Mouse (Mus musculus) intestine, embryonic 14.5 days (tissue): ENCODE data around the gene Xpnpep1. TPM values are rescaled to one million over a fixed set of nuclear protein-coding genes. Genes with fewer than 3 reads are reported as not detected.

ENCODE experiments used
- ATAC-seq: fragments of 200-750 bp; cut with Nextera tagmentation; replicated peaks from 2 replicates; pipeline ENCODE4 v1.8.0; 2017; ENCODE audit warnings: low read depth, moderate number of reproducible peaks, moderate TSS enrichment, moderate library complexity; ENCODE audit not compliant: low FRiP score, low TSS enrichment
- DNase-seq: peaks from one replicate; pipeline ENCODE4 v3.0.0-alpha.2; 2018; ENCODE audit warnings: low spot score
- H3K27ac ChIP-seq: fragments of 300-500 bp; sonication (generic); 2 replicates; pipeline ENCODE4 v1.5.1; 2014; ENCODE audit warnings: low read depth, mild to moderate bottlenecking, control low read depth
- H3K27me3 ChIP-seq: fragments of 300-500 bp; sonication (generic); replicated peaks from 2 replicates; pipeline ENCODE4 v1.6.1; 2014; ENCODE audit warnings: low read length, control low read depth; ENCODE audit not compliant: control insufficient read depth, insufficient read depth
- H3K36me3 ChIP-seq: fragments of 300-500 bp; sonication (generic); 2 replicates; pipeline ENCODE4 v1.6.1; 2014; ENCODE audit warnings: low read length, control low read depth; ENCODE audit not compliant: control insufficient read depth, insufficient read depth
- H3K4me1 ChIP-seq: fragments of 300-500 bp; sonication (generic); replicated peaks from 2 replicates; pipeline ENCODE4 v1.6.1; 2014; ENCODE audit warnings: low read length, control low read depth, mixed read lengths; ENCODE audit not compliant: control insufficient read depth, insufficient read depth
- H3K4me2 ChIP-seq: fragments of 300-500 bp; sonication (generic); 2 replicates; pipeline ENCODE4 v1.6.1; 2014; ENCODE audit warnings: low read length
- H3K4me3 ChIP-seq: fragments of 300-500 bp; sonication (generic); 2 replicates; pipeline ENCODE4 v1.5.1; 2014; ENCODE audit warnings: low read depth, low read length, control low read depth, mixed read lengths
- H3K9ac ChIP-seq: fragments of 300-500 bp; sonication (generic); 2 replicates; pipeline ENCODE4 v1.6.1; 2014; ENCODE audit warnings: mild to moderate bottlenecking, low read length
- H3K9me3 ChIP-seq: fragments of 300-500 bp; sonication (generic); 2 replicates; pipeline ENCODE4 v1.6.1; 2016; ENCODE audit warnings: low read length, control low read depth; ENCODE audit not compliant: control insufficient read depth
- WGBS: fragments of 180-500 bp; shearing (Covaris S2); extraction: QIAGEN DNeasy Blood & Tissue Kit; methylation state at CpG from one replicate; pipeline ENCODE4 v1.1.7; 2014; 5-methylcytosine and 5-hydroxymethylcytosine counted together
- polyA plus RNA-seq: library from polyadenylated mRNA; unstranded; fragments of >200 nt; fragmentation: Nextera tagmentation; extraction: Ambion mirVana; gene quantifications from 2 replicates; pipeline ENCODE4 v1.2.1, GENCODE M21; 2014

The Xpnpep1 gene
- polyA plus RNA-seq, 1 experiment from 2014 or later = 185 TPM

DNA sequence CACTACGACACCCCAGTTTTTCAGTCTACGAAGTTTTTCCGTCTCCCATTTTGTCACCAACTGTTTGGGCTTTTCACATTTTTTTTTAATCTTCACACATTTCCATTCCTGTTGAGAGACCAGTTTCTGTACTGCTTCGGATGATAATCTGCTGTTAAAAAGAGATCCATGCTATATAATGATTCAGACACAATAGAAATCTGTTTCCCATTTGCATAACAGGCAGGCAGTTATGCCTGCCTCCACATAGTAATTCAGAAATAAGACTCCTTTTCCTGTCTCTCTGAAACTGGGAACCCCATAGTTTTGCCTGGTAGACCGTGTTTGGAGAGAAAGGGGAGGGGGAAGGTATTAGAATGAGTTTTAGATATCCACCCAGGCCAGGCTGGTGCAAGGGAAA, 31.6 kb upstream of the Xpnpep1 start:
- Histone ChIP-seq H3K4me3 (no peak overlapping the region), H3K4me1 (peaks cover 36% of the 10 kb centered on the region), H3K36me3 (no peaks in the 10 kb centered on the region), H3K27me3 (no peaks in the 10 kb centered on the region), H3K4me2 (no peak overlapping the region), H3K9me3 (no peaks in the 10 kb centered on the region), H3K9ac (no peak overlapping the region), H3K27ac (0 out of 2 replicates have a peak overlapping the region, but pooled peaks have one; percentile 8)
- DNase-seq (no peak), ATAC-seq (no peak)
- 64% methylated on average over 5 of the region's 5 CpGs for WGBS

DNA sequence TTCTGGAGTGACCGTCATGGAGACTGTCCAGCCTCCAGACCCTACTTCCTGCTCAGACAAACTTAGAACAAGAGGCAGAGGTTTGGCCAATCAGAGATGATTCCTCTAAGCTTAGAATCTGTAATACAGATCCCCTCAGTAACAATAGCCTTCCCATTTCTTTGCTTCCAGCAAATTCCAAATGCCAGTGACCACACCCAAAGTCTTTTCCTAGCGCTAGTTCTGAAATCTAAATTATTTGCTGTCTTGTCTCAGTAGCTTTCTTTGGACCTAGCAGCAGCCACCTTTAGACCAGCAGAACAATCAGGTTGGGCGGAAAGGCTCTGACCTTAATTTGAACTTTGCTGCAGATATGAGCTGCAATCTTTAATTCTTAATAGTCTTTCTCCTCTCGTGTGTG, 30.9 kb upstream of the Xpnpep1 start:
- Histone ChIP-seq H3K4me3 (no peak overlapping the region), H3K4me1 (peaks cover 35% of the 10 kb centered on the region), H3K27me3 (no peaks in the 10 kb centered on the region), H3K4me2 (no peak overlapping the region), H3K27ac (no peak overlapping the region), H3K36me3 (no peaks in the 10 kb centered on the region), H3K9me3 (no peaks in the 10 kb centered on the region), H3K9ac (no peak overlapping the region)
- ATAC-seq = no peak
- no peak for DNase-seq
- 34% methylated on average over 4 of the region's 4 CpGs for WGBS

DNA sequence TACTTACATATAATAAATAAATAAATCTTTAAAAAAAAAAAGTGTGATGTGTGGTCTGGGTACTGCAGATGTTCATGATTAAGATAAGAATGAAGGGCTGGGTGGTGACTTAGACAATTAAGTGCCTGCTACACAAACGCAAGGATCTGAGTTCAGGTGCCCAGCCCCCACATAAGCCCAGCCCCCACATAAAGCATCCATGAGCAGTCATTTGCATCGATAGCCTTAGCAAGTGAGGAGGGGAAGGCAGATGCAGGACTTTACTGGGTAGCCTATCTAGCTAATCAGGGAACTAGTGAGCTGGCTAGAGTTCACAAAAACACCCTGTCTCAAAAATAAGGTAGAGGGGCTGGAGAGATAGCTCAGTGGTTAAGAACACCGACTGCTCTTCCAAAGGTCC, 29.4 kb upstream of the Xpnpep1 start:
- no peak overlapping the region for H3K4me2 ChIP-seq
- WGBS = 64% methylated on average over 3 of the region's 3 CpGs
- peaks cover 35% of the 10 kb centered on the region for H3K4me1 ChIP-seq
- no peak for DNase-seq
- no peak overlapping the region for H3K9ac ChIP-seq
- no peak overlapping the region for H3K4me3 ChIP-seq
- no peak for ATAC-seq
- no peaks in the 10 kb centered on the region for H3K36me3 ChIP-seq
- no peaks in the 10 kb centered on the region for H3K27me3 ChIP-seq
- no peaks in the 10 kb centered on the region for H3K9me3 ChIP-seq
- no peak overlapping the region for H3K27ac ChIP-seq

DNA sequence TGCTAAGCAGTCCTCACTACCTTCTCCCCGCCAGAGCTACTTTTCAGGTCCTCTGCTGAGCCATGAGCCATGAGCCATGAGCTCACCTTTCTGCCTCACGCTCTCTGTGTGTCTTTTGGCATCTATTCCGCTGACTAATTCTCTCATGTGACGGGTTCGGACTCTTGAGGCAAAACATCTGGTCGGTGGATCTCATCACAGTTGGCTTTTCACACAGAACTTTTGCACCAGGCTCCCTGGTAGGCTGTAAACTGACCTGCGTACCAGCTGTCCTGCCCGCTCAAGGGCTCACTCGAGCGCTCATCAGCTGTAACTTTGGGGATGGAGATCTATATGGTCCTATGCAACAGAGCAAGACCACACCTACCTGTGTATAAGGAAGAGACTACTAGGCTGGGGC, 26.9 kb upstream of the Xpnpep1 start:
- Histone ChIP-seq H3K27me3 (no peaks in the 10 kb centered on the region), H3K4me1 (peaks cover 31% of the 10 kb centered on the region), H3K4me2 (peak overlapping the region; percentile 38), H3K9ac (no peak overlapping the region), H3K9me3 (no peaks in the 10 kb centered on the region), H3K36me3 (no peaks in the 10 kb centered on the region), H3K4me3 (no peak overlapping the region), H3K27ac (peak overlapping the region; percentile 57; the same call in 1 of the 2 replicates)
- ATAC-seq = no peak; the same call in 1 of the 2 replicates
- WGBS = 31% methylated on average over 10 of the region's 10 CpGs
- peak; percentile 80 for DNase-seq

DNA sequence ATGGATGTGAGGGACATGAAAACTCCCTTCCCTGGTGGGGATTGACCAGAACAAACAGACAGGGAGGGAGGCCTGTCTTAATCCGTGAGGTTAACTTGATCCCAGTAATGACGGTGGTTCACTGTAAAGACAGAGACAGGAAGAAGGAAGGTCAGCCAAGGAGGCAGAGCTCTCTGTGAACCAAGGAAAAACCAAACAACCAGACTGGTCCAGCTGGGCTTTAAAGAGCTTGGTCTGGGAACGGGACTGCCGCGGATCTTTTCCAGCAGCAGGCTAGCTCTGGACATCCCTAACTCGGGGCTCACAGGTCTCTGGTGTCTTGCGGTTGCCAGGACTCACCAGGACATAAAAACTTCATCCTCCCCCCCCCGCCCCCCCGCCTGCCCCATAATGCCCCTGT, 26.5 kb upstream of the Xpnpep1 start:
- no peak; the same call in 1 of the 2 replicates for ATAC-seq
- Histone ChIP-seq H3K4me2 (peak overlapping the region; percentile 38), H3K4me1 (peaks cover 27% of the 10 kb centered on the region), H3K27ac (peak overlapping the region; percentile 57), H3K27me3 (no peaks in the 10 kb centered on the region), H3K9ac (no peak overlapping the region), H3K4me3 (no peak overlapping the region), H3K36me3 (no peaks in the 10 kb centered on the region), H3K9me3 (no peaks in the 10 kb centered on the region)
- no peak for DNase-seq
- 32% methylated on average over 9 of the region's 9 CpGs for WGBS

DNA sequence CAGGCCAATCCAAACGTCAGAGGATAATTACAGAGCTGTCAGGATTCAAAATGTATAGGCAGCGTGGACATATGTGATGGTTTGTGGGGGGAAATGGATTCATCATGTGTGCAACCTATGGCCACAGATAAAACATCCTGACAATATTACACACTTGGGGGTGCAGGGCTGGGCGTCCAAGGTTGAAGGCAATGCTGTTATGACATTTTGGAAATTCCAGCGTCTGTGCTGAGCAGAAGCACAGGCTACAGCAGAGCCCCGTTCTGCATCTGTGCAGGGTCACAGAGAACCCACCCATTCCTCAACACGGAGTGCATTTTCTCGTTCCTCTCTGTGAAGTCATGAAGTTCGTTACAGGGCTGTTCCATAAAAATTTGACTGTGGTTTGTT, 25.0 kb upstream of the Xpnpep1 start:
- H3K9ac ChIP-seq = no peak overlapping the region
- H3K36me3 ChIP-seq = no peaks in the 10 kb centered on the region
- peaks cover 17% of the 10 kb centered on the region for H3K4me1 ChIP-seq
- H3K27me3 ChIP-seq = no peaks in the 10 kb centered on the region
- no peak overlapping the region for H3K27ac ChIP-seq
- H3K9me3 ChIP-seq = no peaks in the 10 kb centered on the region
- no peak overlapping the region for H3K4me2 ChIP-seq
- ATAC-seq = no peak
- WGBS = 44% methylated on average over 8 of the region's 8 CpGs
- H3K4me3 ChIP-seq = no peak overlapping the region
- DNase-seq = no peak

DNA sequence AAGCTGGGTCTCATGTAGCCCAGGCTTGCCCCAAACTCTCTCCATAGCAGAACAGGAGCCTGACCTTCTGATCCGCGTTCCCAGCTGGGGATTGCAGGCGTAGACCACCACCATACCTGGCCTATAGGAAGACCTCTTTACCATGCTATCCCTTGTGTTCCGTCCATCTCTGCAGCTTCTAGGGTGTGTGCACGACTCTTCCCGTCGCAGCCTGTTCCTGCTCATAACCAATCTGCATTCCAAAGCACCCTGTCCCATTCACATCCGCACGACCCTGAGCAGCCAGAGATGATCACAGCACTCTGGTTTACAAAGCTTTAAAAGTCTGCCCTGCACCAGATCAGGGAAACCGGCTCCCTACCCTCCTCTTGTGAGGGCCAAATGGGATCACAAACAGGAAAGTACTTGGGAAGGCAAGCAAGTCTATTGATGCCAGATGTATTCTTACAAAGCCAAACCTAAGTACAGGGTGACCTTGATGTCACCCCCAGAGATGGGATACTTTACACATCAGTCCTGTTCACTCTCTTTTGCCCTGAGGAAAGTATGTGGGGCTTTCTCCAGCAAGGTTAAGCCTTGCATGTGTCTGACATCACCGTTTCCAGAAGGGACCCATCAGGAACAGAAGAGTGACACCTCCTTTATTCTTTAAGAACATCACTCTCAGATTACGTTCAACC, 24.4 kb upstream of the Xpnpep1 start:
- Histone ChIP-seq H3K4me3 (no peak overlapping the region), H3K27me3 (no peaks in the 10 kb centered on the region), H3K27ac (no peak overlapping the region), H3K4me1 (peaks cover 17% of the 10 kb centered on the region), H3K9ac (no peak overlapping the region), H3K9me3 (no peaks in the 10 kb centered on the region), H3K36me3 (no peaks in the 10 kb centered on the region), H3K4me2 (no peak overlapping the region)
- DNase-seq = no peak
- WGBS = 67% methylated on average over 12 of the region's 12 CpGs
- no peak for ATAC-seq

DNA sequence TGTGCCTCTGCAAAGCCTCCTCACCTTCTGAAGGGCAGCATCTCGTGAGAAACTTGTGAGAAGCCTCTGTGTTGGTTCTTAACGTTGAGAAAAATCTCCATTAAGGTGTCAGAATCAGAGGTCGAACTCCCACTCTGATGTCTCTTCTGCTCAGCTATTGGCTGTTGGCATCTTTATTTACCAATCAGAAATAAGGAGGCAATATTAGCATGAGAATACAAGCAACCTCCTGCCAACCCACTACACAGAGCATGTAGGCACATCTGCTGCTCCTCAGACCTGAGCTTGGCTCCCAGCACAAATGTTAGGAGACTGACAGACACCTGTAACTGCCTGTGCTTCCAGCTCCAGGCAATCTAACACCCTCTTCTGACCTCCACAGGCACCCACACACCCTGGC, 22.0 kb upstream of the Xpnpep1 start:
- ATAC-seq (no peak), DNase-seq (no peak)
- no peaks in the 10 kb centered on the region for H3K36me3 ChIP-seq

More for the DNA sequence above, 22.0 kb upstream of the Xpnpep1 start:
- no peak overlapping the region for H3K27ac ChIP-seq
- no peaks in the 10 kb centered on the region for H3K9me3 ChIP-seq
- no peak overlapping the region for H3K9ac ChIP-seq
- H3K27me3 ChIP-seq = no peaks in the 10 kb centered on the region
- no peak overlapping the region for H3K4me3 ChIP-seq
- WGBS = 32% methylated on average over 3 of the region's 3 CpGs
- H3K4me2 ChIP-seq = no peak overlapping the region
- peaks cover 21% of the 10 kb centered on the region for H3K4me1 ChIP-seq
